Mouse (Mus musculus): ENCODE measurements around the gene Tnfrsf25.

Gene Tnfrsf25

DNA sequence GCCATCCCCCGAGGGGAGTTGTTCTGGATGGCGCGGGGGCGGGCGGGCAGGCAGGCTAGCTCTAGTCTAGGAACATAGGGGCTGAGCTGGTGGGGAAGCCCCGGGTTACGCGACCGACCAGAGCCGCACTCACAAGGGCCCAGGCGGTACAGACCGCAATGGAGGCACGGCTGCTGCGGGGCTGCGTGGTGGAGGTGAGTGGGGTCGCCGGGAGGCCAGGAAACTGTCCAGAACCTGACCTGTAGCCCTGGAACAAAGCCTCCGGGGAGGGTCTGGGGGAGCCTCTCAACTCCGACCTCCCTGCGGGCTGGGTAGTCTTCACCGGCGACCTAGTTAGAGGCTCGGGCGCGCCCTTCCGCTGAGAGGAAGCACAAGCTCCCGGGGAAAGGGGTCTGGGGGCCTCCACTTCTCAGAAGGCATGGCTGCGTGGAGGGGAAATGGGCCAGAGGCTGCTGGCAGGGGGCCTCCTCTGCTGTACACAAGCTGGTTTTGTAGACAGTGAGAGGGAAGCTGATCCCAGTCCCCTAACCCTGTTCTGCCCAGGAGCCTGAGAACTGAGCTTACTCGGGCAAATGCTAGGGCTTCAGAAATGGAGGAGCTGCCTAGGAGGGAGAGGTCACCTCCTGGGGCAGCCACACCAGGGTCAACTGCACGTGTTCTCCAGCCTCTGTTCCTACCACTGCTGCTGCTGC, at the start of gene Tnfrsf25:
TSS of gene Tnfrsf25 (plus strand) at position 14 of the 692 bp plus-strand sequence.
- no peak for DNase-seq

DNA sequence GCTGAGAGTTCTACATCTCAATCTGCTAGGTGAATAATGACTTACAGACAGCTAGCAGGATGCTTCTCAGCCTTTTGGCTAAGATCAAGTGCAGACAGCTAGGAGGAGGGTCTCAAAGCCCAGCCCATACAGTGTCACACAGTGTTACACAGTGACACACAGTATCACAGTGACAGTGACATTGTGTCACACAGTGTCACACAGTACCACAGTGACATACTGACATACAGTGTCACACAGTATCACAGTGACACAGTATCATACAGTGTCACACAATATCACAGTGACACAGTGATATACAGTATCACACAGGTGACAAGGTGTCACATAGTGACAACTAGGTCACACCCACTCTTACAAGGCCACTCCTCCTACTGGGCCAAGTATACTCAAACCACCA, 48.5 kb upstream of the Tnfrsf25 start:
- DNase-seq: no peak

DNA sequence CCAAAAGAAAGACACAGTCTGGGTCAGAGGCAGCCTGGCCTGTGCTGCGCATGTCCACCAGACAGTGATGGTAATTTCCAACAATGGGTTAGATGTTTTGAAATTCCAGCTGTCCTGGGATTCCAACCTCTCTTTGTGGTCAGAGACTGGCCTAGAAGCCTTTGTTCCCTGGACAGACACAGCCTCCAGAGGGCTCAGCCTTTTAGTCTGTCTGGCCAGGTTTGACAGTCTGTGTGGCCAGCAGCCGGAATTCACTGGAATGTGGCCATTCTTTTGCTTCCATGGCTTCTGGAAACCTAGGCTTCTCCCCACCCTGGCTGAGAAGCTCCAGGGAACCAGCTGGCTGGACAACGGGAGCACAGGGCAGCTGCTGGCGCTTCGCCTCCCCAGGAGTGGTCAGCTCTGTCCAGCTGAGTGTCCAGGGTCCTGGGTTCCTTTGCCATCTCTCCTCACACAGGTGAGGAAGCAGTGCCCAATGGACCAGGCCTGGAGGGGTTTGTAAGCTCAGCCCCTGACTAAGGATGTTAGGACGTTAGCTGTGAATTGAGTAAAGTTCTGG, 47.5 kb upstream of the Tnfrsf25 start:
- no peak for DNase-seq

DNA sequence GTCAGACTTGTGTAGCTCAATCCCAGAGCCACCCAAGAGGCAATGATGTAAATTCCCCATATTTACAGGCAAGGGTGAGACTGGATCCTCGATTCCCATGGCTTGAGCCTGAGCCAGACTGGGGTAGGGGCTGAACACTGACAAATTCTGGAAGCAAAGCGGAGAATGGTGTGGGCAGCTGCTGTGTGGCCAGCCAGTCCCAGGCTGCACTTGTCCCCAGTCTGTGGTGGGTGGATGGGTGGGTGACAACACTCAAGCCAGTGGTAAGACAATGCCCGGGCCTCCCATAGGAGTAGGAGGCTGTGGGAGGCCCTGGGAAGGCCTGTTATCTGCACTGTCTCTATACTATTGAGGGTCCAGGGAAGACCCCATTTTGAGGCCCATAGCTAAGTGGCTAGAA, 46.5 kb upstream of the Tnfrsf25 start:
- no peak for DNase-seq

DNA sequence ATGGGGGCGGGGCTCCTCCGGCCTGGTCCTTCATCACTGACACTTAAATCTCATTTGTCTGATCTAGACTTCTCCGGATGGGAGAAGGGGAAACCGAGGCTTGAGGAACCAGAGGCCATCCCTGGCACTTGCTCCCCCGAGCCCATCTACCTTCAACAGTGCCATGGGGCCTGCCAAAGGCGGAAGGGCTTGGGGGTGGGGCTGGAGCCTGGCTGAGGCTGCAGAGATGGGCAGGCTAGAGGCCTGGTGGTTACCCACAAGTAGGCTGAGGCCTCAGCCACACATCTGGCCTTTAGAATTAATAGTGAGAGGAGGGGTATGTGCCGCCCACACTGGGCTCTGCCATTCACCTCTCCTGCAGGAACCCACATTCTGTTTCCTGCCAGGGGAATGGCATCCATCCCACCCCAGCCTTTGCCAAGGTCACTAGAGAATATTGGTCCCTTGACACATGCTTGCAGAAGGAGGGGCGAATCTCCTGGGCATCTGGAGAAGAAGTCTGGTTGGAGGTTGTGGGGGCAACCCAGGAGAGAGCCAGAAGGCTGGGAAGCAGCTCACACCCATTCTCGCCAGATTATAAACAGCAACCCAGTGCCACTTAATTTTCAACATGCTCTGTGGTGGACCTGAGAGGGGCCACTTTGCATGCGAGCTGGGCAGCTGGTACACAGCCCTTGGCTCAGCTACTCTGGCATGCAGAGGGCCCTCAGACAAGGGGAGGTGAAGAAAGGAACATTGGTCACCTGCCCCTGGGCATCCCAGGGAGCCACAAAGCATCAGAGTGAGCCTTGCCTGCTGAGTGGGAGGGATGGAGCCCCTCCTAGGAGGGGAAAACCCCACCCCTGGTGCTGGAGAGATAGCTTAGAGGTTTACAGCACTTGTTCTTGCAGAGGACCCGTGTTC, 45.0 kb upstream of the Tnfrsf25 start:
- DNase-seq: no peak

DNA sequence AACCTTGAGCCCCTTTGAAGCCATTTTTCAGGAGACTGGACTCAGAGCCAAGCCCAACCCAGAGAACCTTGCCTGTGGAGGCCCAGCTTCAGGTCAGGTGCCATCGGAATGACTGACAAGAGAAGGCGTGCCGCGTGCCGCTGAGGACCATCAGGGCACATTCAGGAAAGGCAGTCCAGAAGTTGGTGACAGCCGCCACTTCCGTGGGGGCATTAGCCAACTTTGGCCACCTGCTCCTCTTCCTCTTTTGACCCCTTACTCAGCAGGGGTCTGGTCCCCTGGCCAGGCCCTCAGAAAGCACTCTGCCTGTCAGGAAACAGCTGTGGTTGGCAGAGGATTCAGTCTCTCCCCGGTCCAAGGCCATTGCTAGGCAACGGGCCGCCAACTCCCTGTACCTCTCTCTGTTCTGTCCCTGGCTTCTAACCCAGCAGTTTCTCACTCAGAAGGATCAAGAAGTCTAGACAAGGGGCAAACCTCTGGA, 43.6 kb upstream of the Tnfrsf25 start, which contains the start of gene Plekhg5:
TSS of gene Plekhg5 (plus strand) at position 378 of the 481 bp plus-strand sequence.
- no peak for DNase-seq

DNA sequence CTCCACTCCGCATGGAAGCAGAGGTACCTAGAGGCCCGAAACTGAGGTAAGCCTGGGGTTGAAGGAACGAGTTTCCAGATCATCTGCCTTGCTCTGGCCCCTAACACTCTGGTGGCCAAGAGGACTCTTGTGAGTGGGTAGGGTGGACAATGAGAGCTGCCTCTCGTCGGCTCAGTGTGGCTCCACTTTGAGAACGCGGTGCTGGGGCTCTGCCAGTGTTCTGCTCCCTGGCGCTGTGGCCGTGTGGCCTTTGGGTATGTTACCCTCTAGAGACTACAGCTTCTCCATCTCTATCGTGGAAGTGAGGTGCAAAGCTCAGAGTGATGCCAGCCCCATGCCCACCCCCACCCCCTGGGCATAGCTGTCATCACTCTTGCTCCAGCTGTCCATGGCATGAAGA, 43.1 kb upstream of the Tnfrsf25 start:
- no peak for DNase-seq

DNA sequence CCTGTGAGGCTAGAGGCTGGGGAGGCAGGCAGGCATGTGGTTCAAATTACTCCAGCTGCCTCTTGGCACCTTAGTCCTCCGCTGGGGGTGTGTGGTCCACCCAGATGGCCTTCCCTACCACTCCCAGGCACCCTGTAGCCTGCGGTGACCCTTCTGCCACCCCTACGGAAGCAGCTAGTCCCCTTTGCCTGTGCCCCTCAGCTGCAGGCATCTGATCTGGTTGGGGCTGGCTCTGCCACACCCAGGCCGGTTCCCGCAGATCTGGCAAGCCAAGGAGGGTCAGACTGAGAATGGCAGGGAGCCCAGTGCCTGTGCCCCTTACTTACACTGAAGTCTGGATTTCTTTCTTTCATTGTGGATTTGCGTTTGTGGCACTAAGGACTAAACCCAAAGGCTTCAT, 42.0 kb upstream of the Tnfrsf25 start:
- DNase-seq: no peak

DNA sequence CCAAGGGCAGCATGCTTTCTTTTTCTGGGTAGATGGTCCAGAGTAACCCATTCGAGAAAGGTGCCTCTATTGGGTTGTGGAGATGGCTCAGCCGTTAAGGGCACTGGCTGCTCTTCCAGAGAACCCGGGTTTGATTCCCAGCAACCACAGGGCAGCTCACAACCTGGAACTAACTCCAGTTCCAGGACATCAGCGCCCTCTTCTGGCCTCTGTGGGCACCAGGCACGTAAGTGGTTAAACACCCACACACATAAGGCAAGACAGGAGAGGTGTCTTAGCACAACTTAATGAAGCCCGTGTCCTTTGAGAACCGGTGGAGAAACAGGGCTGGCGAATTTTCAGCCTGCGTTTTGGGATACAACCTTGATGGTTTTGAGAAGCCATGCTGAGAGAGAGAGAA, 41.2 kb upstream of the Tnfrsf25 start:
- no peak for DNase-seq

DNA sequence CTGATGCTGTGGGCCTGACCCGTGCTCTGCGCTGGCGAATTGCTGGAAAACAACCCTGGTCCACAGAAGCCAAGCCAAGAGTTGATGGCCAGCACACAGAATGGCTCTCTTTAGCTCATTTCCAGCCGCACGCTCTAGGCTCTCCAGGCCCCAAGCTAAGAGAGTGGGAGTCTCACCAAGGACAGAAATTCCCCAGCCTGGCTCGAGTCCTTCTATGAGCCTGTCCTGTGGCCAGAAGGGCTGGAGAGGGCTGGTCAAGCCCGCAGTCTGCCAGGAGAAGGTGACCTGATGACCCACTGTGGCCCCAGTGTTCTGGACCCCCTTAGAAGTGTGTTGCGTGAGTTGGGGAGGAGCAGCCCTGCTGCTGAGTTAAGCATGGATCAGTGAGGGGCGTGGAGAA, 38.5 kb upstream of the Tnfrsf25 start:
- no peak for DNase-seq

DNA sequence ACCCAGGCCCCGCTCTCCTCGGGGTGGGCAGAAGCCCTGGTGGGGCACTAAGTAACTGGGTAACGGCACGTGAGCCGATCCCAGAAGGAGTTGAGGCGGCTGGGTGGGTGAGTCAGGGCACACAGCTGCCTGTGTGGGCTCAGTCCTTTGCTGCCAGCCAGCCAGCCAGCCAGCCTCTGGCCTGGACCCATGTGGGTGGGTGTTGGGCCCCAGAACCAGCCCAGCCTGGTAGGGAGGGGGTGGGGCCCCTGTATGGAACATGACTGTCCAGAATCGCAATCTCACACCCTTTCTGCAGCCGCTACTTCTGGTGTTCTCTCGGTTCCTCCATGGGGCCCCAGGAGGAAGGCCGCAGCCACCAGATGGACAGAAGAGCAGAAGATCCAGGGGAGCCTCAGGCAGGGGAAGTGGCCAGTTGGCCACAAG, 37.6 kb upstream of the Tnfrsf25 start:
- peak; percentile 50 for DNase-seq

DNA sequence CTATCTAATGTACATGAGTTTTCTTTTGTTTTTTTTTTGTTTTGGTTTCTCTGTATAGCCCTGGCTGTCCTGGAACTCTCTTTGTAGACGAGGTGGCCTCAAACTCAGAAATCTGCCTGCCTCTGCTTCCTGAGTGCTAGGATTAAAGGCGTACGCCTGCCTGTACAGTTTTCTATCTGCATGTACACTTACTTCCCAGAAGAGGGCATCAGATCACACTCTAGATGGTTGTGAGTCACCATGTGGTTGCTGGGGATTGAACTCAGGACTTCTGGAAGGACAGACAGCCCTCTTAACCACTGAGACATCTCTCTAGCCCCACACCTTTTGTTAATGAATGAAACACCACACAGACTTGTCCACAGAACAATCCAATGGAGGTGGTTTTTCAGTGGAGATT, 36.5 kb upstream of the Tnfrsf25 start:
- DNase-seq: no peak

DNA sequence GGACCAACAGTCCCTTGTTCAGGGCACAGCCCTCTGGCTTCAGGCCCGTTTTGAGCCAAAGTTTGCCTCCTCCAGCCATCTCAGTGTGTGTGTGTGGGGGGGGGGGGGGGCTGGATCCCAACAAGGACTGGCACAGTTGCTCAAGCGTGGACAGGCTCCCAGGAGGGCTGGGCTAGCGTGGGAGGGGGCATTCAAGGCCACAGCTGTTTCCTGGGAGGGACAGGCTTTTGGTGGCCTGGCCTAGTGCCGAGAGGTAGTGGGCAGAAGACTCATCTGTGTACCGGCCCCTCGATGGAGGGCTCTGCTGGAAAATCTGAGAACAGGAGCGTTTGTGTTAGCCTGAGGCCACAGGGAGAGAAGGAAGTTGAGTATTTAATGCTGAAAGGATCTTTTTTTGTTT, 35.8 kb upstream of the Tnfrsf25 start:
- no peak for DNase-seq

DNA sequence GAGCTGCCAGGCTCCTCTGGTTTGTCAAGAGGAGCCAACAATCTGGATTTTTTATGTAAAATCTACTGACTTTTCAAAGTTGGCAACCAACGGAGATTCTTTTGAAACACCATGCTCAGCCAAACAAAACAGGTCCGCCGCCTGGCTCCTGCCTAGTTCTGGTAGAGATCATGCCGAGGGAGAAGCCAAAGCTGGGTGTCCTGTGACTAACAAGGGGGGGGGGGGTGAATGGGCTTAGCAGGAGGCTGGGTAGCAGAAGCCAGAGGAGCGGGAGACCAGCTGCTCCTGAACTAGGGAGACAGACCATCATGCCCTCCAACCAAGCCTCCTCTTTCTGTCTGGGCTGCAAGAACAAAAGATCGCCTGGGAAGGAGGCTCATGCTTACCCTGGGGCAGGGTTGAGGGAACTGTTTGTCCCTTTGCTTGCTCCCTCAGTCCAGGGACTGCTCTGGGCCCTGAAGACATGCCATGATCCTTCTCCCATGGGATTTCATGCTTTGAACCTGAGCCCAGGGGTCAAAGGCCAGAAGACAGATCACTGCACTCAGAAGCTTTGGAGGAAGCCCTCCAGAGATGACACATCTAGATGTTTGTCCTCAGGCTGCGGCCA, 32.0 kb upstream of the Tnfrsf25 start:
- DNase-seq: no peak

DNA sequence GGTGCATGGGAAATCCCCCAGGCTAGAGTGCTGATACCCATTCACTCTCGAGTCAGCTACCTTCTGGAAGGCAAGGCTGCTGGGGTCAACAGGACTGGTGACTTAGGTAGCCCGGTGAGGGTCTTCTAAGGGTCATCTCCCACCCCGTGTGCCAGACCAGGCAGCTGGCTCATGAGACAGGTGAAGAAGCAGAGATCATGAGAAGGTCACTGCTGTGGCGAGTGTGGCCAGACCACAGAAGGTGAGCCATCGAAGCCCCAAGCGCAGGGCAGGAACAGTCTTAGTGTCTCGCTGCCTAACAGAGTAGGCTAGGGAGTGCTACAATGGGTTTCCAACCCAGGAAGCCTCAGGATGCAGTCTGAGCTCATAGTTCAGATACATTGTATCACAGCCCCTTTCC, 31.1 kb upstream of the Tnfrsf25 start:
- no peak for DNase-seq

DNA sequence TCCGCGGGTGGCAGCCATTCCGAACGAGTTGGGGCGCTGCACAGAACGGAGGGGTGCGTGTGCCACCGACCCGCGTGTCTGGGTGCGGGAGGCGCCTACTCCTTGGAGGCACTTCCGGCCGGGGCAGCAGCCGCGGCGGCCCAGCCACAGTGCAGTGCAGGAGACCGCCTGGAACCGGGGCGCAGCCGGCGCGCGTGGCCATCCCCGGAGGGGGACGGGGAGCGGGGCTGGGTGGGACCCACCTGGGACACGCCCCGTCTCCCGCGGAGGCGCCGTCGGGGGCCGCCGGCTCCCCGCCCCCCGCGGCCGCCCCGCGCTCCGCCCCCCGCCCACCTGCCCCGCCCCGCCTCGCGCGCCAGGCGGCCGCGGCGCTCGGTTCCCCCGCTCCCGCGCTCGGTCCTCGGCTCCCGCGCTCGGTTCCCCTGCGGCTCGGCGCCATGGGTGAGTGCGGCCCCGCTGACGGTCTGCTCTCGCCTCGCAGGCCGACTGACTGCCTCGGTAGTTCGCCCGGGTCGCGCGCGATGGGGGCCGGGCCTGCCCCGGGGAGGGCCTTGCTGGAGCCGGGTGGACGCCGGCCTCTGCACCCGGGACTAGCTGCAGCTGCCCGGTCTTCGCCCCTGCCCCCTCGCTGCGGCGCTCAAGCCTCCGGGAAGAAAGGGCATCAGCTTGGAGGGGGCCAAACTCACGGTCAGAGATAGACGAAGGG, 29.1 kb upstream of the Tnfrsf25 start:
- DNase-seq: peak; percentile 73

DNA sequence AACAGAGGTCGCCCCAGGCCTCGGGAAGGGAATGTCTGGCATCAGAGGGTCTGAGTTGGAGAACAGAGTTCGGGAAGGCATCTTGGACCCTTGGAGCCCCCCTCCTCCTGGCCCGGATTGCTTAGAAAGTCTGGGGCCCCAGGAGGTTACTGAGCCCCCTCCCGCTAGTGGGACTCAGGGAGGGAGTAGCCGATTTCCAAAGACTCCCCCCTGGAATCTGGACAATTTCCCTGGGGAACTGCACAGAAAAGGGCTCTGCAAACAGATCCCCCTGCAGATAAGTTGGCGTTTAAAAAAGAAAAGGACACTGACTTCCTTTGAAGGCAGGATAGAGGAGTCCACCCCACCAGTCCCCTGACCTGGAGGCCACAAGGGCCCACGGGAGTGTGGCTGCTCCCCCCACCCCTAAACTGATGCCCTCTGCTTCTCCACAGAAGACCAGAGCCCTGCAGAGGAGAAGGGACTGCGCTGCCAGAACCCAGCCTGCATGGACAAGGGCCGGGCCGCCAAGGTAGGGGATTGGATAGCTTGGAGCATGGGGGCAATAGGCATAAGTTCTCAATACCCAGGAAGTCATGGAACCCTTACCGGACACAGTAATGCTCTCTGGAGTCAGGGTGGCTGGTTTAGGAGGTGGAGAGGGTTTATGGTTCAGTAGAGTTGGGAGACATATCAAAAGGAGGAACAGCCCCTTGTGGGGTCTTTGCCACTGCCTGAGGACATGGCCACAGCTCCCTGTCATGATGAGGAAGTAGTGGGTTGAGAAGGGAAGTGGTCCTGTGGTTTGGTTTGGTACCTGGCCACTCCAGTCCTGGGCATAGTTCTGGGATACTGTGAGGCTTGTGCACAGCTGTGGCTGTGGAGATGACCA, 28.3 kb upstream of the Tnfrsf25 start:
- DNase-seq: no peak

DNA sequence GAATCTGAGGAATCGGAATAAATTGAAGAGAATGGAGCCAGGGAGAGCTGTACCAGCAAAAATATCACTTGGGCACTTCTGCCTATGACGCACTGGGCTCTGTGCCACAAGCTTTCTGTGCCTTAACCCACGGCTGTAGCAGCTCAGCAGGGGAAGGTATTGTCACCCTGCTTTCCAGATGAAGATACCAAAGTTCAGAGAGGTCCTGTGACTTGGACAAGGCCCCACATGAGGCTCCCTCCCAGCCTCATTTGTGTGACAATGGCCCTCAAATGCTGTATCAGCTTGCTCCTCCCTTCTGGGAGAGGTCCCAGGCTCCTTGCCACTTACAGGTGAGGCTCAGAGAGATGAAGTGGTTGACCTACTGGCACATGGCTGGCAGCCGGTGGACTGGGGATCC, 27.6 kb upstream of the Tnfrsf25 start:
- peak; percentile 68 for DNase-seq

DNA sequence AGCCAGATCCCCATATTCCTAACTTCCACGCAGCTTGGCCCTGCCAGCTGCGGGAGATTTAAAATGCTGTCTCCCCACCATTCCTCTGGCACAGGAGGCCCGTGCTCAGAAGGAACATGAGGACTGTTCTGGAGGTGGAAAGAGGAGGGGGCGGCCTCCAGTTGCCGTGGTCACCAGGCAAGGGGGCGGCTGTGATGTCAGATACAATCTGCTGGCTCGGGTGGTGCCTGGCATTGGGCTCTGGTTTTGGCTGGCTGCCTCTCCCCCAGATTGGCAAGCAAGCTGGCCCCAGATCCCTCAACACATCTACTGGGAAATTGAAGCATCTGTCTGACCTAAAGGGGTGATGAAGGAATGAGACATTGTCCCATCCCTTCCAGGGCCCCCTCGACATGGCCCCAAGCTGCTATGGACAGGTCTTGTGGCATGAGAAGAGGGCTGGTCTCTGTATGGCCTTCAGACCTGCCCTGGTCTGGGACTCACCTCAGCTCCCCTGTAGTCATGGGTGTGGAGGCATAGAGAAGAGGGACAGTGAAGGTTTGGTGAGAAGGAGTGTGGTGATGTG, 27.1 kb upstream of the Tnfrsf25 start:
- DNase-seq: peak; percentile 86

DNA sequence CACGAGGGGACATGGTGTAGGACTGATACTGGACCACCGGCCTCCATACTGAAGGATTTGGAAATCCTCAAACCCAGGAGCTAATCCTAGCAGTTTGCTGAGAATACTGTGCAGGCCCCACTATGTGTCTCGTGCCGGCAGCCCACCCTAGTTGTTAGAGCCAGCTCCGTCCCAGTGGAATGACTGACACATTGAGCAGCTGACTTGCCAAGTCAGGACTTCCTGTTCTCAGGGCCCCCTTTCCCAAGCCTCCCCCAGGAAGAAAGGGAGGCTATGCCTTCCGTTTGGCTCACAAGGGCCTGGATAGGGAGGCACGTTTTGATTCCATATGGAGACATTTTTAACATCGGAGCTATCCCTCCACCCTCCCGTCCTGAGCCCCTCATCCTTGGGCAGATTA, 25.5 kb upstream of the Tnfrsf25 start:
- DNase-seq: no peak

DNA sequence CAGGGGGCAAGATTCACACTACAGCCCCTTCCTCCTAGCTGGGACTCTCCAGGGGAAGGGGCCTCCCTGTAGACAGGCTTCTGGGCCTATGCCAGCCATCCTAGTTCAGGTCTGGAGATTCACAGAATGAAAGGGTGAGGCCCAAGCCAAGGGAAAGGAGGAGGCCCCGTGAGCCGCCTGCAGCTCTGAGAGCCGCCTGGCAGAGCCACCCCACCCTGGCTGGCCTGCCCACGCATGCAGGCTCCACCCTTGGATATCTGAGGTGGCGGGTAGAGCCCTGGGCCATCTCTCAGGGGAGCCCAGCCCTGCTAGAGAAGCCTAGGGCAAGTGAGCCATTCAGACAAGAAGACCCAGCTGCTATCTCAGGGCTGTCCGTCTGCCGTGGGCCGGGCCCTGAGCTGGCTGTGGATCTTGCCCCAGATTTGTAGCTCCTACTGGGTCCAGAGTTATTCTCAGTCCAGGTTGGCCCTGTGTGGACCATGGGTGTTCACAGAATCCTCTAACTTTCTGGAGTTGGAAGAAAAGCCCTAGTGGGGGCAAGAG, 22.9 kb upstream of the Tnfrsf25 start:
- no peak for DNase-seq
